17 mouse cellular contexts compared by ENCODE assay signal in the genomic region with DNA sequence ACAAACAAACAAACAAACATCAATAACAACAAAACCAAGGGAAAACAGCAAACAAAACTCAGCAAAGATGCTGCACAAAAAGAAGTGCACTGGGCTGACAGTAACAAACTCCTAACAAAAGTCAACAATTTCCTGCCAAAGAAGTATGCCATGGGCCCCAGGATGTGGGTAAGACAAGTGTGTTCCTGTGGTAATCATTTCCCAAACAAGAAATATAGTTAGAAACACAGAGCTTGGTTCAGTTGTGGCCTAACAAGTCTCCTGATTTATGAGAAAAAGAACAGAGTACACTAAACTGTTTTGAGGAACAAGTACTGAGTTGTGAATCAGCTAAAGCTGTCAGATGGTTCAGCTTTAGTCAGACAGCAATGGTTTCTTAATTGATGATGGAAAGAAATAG. TPM values are rescaled to one million over a fixed set of nuclear protein-coding genes. Genes with fewer than 3 reads are reported as not detected.
DNase-seq lines count a peak whose midpoint lies in the region; ATAC-seq lines count a peak whose summit lies in the region.
"Had no signal": no experiment of that assay in that cellular context is flagged by ENCODE, and none has a peak within 500 bp of the region (broad histone marks: within the 10 kb centered on the region; RNA-seq: fewer than 3 reads in every experiment).

No protein-coding gene starts in this region.

- DNase-seq in CD4-positive helper T cell, adult 2 months (ENCODE audit: low read depth, low spot score), result peak; percentile 80
- DNase-seq in T-cell, adult 2 months (ENCODE audit: low spot score), result peak; percentile 75
- DNase-seq in thymus, postnatal 25 days, result peak; percentile 32
- DNase-seq in embryo, embryonic 11 days, result no peak
- DNase-seq: adrenal gland, postnatal 25 days; cerebellum, adult 11-12 months; cerebellum, postnatal 14 days; gastrocnemius, adult 2 months; heart, adult 11 months; kidney, adult 11 months; left cerebral cortex, postnatal 4 days; liver had no signal

- peak; percentile 68 for ATAC-seq in megakaryocyte, adult 5-6 weeks (ENCODE audit: poor library complexity, severe bottlenecking)
- ATAC-seq in monocyte, adult 5-6 weeks (replicated peaks; ENCODE audit: insufficient number of reproducible peaks, low FRiP score, low TSS enrichment, poor library complexity, severe bottlenecking), result no peak
- no peak for ATAC-seq in erythroblast, adult 5-6 weeks (replicated peaks; ENCODE audit: low FRiP score, poor library complexity, severe bottlenecking)
- ATAC-seq: lung, postnatal 0 days; midbrain, embryonic 16.5 days had no signal

RNA-seq across cellular contexts. Expression of a gene that starts 46.8 kb away (rescaled TPM):
- total RNA-seq in megakaryocyte, adult 5-6 weeks (2015), result 1.5 and 1.9 TPM in 2 replicates
- 0.95 and 1.1 TPM in 2 replicates for total RNA-seq in megakaryocyte, adult 5-6 weeks (2017)
- total RNA-seq in monocyte, adult 5-6 weeks (2017), result 0.39 TPM in 1 of 3 replicates, not detected in the others
- 0.58 and 0.84 TPM in 2 replicates for total RNA-seq in erythroblast, adult 5-6 weeks (2015; ENCODE audit: low replicate concordance)
- not detected in 2 replicates for total RNA-seq in erythroblast, adult 5-6 weeks (2017; ENCODE audit: low replicate concordance)
